Mouse (Mus musculus) left cerebral cortex, adult 2 months (tissue): ENCODE results near the gene Prr11. TPM values are rescaled to one million over a fixed set of nuclear protein-coding genes. Genes with fewer than 3 reads are reported as not detected.

Experiments used
- DNase-seq, 2 experiments: peaks; one replicate each; pipeline ENCODE4 v3.0.0; 2021 to 2022; ENCODE audit warnings: low spot score in 2 of 2, mixed read lengths in 1 of 2; ENCODE audit errors: extremely low spot score in 1 of 2
- H3K27ac ChIP-seq: fragments of 200-600 bp; 2 replicates; pipeline ENCODE4 v1.8.1; 2022
- H3K4me3 ChIP-seq: fragments of 200-600 bp; 2 replicates; pipeline ENCODE4 v1.8.1; 2022
- CTCF ChIP-seq: fragments of 200-600 bp; IDR thresholded peaks from 2 replicates; pipeline ENCODE4 v1.8.1; 2022; ENCODE audit warnings: antibody characterized with exemption, mild to moderate bottlenecking, moderate library complexity
- intact Hi-C: fragments of 180-260 bp; cut with DNase I; formaldehyde crosslinking; loops from one replicate; pipeline ENCODE4 v1.15.1; 2025
- microRNA-seq, 2 experiments: library from miRNA; unstranded; fragments of <30 nt; microRNA quantifications; one replicate each; pipeline ENCODE4 v1.2.0; 2021
- total RNA-seq, 2 experiments: library from RNA; stranded (reverse); gene quantifications; 2 replicates each; pipeline ENCODE4 v1.2.3; 2021

Gene Prr11
- total RNA-seq, 2 experiments from 2014 or later, result 0.18 to 0.37 TPM

- DNase-seq, result no peak
- TF ChIP-seq CTCF, result no peak
- intact Hi-C loops, result no loop called here
Observed at GRCm38 (mm10) chr11:87039307-87039963, 69.1 kb downstream of the Prr11 start.

More at GRCm38 (mm10) chr11:87039307-87039963, 69.1 kb downstream of the Prr11 start:
- no peak overlapping the region for H3K27ac ChIP-seq
- no peak overlapping the region for H3K4me3 ChIP-seq

Small RNA genes lying within 50 kb of the gene (microRNA-seq; reads per million reads assigned to microRNA genes)
- 56.6 to 281 reads per million in 2 experiments for gene Mir301

Other genes with a start within 250 kb of the Prr11 start
- 10 to 100 TPM; 42.8 to 45.5 TPM for gene Ypel2, start 115.0 kb downstream of the Prr11 start, total RNA-seq
- gene Gdpd1, start 34.6 kb downstream of the Prr11 start, total RNA-seq, result 10 to 100 TPM; 40.1 to 42.4 TPM
- 10 to 100 TPM; 16.3 to 16.5 TPM for gene Smg8, start 21.9 kb downstream of the Prr11 start, total RNA-seq
- gene Ska2, start 526 bp upstream of the Prr11 start, total RNA-seq, result 10 to 100 TPM in 1 of 2 experiments, 1 to 10 TPM in 1; 9.8 to 14.1 TPM
- 100 to 1,000 TPM; 231 TPM for gene Trim37, start 18.4 kb upstream of the Prr11 start, total RNA-seq